Mouse (Mus musculus): ENCODE data around the gene Thap2. TPM values are rescaled to one million over a fixed set of nuclear protein-coding genes. Genes with fewer than 3 reads are reported as not detected.

Thap2 gene
- polyA plus RNA-seq, 1 experiment from 2014 or later = 15.2 TPM

DNA sequence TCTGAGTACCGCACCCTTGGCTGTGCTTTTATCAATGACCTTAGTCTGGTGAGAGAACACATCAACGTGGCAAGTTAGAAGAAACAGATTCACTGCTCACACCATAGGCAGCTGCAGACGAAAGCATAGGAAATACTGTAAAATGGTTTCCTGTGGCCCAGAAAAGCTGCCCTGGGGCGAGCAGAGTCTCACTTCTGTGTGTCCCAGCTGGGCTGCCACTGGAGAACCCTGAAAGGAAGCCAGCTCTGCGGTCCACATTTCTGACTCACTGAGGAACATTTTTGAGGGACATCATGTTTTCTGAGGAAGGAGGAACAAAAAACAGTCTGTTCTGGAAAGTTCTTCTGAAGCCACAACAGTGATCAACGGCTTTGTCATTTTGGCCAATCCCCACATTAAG is 55.7 kb downstream of the Thap2 start:
- H3K27ac ChIP-seq (replicated peaks) = no peak overlapping the region
- 56% methylated on average over 6 of the region's 6 CpGs for WGBS

DNA sequence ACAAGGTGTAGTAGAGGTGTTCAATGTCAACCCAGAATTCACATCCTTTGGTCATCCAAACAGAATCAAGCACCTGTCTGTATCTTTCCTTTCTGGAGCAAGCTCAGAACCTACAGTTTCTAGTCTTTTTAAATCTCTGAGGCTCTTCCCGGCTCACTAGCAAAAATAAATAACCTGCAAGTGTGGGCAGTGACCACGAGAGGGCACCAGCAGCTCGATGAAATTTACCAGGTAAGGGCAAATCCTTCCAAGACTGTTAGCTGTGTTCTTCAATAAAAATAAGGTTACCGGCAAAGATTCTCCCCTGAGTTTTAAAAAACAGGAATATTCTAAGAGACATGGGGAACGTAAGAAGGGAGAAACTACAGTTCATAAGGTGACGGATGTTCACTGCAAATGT is 60.9 kb downstream of the Thap2 start:
- H3K4me2 ChIP-seq = no peak overlapping the region
- no peaks in the 10 kb centered on the region for H3K9me3 ChIP-seq
- no peaks in the 10 kb centered on the region for H3K36me3 ChIP-seq
- no peak overlapping the region for H3K27ac ChIP-seq (replicated peaks)
- H3K27me3 ChIP-seq (replicated peaks) = no peaks in the 10 kb centered on the region
- H3K4me3 ChIP-seq = no peak overlapping the region
- ATAC-seq (ENCODE audit: extremely low read depth, insufficient number of reproducible peaks, low FRiP score, low TSS enrichment) = no peak
- H3K4me1 ChIP-seq = no peaks in the 10 kb centered on the region
- 7% methylated on average over 6 of the region's 6 CpGs for WGBS
- H3K9ac ChIP-seq = no peak overlapping the region

More for the DNA sequence above, 55.7 kb downstream of the Thap2 start:
- H3K9ac ChIP-seq = no peak overlapping the region
- H3K4me3 ChIP-seq = no peak overlapping the region
- no peaks in the 10 kb centered on the region for H3K36me3 ChIP-seq
- no peaks in the 10 kb centered on the region for H3K9me3 ChIP-seq
- H3K4me1 ChIP-seq = peaks cover 9% of the 10 kb centered on the region
- no peaks in the 10 kb centered on the region for H3K27me3 ChIP-seq (replicated peaks)
- no peak for ATAC-seq (ENCODE audit: extremely low read depth, insufficient number of reproducible peaks, low FRiP score, low TSS enrichment)
- H3K4me2 ChIP-seq = no peak overlapping the region

DNA sequence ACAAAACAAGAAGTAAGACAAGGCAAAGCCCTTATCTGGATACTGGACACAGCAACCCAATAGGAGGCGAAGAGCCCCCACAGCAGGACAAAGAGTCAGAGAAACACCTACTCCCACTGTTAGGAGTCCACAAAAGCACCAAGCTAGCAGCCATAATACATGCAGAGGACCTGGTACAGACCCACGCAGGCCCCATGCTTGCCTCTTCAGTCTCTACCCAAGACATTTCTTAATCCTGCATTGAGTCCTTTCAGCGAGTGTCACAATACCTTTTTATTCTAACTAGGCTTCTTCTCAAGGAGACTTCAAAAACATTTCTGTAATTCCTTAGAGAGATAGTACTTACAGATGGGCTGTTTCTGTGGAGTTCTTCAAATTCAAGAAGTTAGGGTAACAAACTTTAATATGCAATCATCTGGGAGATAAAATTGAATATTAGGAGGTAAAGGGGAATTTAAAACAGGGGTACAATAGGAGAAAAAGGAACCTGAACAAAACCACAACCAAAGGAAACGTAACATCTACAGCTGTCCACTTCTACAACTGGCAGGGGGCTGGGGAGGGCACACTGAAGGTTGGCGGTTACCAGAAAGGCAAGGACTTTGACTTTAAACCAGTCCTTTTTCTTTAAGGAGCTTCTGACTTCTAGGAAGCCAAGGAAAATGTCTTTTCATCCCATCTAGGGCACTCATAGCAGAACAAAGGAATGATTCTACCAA is 62.8 kb downstream of the Thap2 start:
- H3K4me1 ChIP-seq = peaks cover 2% of the 10 kb centered on the region
- H3K9me3 ChIP-seq = no peaks in the 10 kb centered on the region
- 69% methylated on average over 5 of the region's 5 CpGs for WGBS
- H3K36me3 ChIP-seq = no peaks in the 10 kb centered on the region
- no peak overlapping the region for H3K27ac ChIP-seq (replicated peaks)
- no peak overlapping the region for H3K4me3 ChIP-seq
- no peaks in the 10 kb centered on the region for H3K27me3 ChIP-seq (replicated peaks)
- H3K4me2 ChIP-seq = no peak overlapping the region
- ATAC-seq (ENCODE audit: extremely low read depth, insufficient number of reproducible peaks, low FRiP score, low TSS enrichment) = no peak
- no peak overlapping the region for H3K9ac ChIP-seq

Other genes with a start within 250 kb of the Thap2 start
- gene Tph2, start 199.4 kb downstream of the Thap2 start, polyA plus RNA-seq (2015; fragmentation: Nextera tagmentation; extraction: Ambion mirVana) = not detected in 2 replicates
- gene Tbc1d15, start 133.0 kb downstream of the Thap2 start, polyA plus RNA-seq (2015; fragmentation: Nextera tagmentation; extraction: Ambion mirVana) = 29.2 and 30.8 TPM in 2 replicates
- gene Rab21, start 68.8 kb downstream of the Thap2 start, polyA plus RNA-seq (2015; fragmentation: Nextera tagmentation; extraction: Ambion mirVana) = 4.6 and 5.0 TPM in 2 replicates
- 20.3 and 20.5 TPM in 2 replicates for gene Tmem19, start 21.9 kb downstream of the Thap2 start, polyA plus RNA-seq (2015; fragmentation: Nextera tagmentation; extraction: Ambion mirVana)
- gene Zfc3h1, start 516 bp upstream of the Thap2 start, polyA plus RNA-seq (2015; fragmentation: Nextera tagmentation; extraction: Ambion mirVana) = 10.8 and 12.3 TPM in 2 replicates
- gene A930009A15Rik, start 185.5 kb upstream of the Thap2 start, polyA plus RNA-seq (2015; fragmentation: Nextera tagmentation; extraction: Ambion mirVana) = not detected in 2 replicates
- gene Lgr5, start 203.3 kb upstream of the Thap2 start, polyA plus RNA-seq (2015; fragmentation: Nextera tagmentation; extraction: Ambion mirVana) = 0.25 and 0.32 TPM in 2 replicates

Measured in heart, embryonic 13.5 days (tissue).